Mouse (Mus musculus): ENCODE results near the gene Rrp9.

Gene Rrp9

DNA sequence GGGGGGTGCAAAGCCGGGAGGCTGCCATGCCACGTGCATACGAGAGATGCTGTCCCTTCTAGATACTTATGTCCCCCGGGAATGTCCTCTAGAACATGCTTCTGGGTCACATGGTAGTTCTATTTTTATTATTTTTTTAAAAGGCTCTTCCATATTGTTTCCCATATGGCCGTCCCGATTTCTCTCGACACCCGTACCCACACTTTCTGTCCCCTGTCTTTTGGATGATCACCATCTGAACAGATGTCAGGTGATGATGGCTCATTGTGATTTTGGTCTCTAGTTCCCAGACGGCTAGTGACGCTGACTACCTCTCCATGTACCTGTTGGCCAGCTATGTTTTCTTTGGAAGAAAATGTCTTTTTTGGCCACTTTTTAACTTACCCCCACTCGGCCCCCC is 59.2 kb downstream of the Rrp9 start:
- no peak for DNase-seq
